Mouse (Mus musculus) left cerebral cortex, adult 2 months (tissue): ENCODE data around the gene Dsn1. TPM values are rescaled to one million over a fixed set of nuclear protein-coding genes. Genes with fewer than 3 reads are reported as not detected.
A peak's percentile ranks its signal among the peaks of the same experiment; 100 is the strongest.

ENCODE experiments used
- DNase-seq, 2 experiments: peaks; one replicate each; pipeline ENCODE4 v3.0.0; 2021 to 2022; ENCODE audit warnings: low spot score in 2 of 2, mixed read lengths in 1 of 2; ENCODE audit errors: extremely low spot score in 1 of 2
- H3K27ac ChIP-seq: fragments of 200-600 bp; 2 replicates; pipeline ENCODE4 v1.8.1; 2022
- H3K4me3 ChIP-seq: fragments of 200-600 bp; 2 replicates; pipeline ENCODE4 v1.8.1; 2022
- CTCF ChIP-seq: fragments of 200-600 bp; IDR thresholded peaks from 2 replicates; pipeline ENCODE4 v1.8.1; 2022; ENCODE audit warnings: antibody characterized with exemption, mild to moderate bottlenecking, moderate library complexity
- intact Hi-C: fragments of 180-260 bp; cut with DNase I; formaldehyde crosslinking; loops from one replicate; pipeline ENCODE4 v1.15.1; 2025
- total RNA-seq, 2 experiments: library from RNA; stranded (reverse); gene quantifications; 2 replicates each; pipeline ENCODE4 v1.2.3; 2021

The Dsn1 gene
- total RNA-seq, 2 experiments from 2014 or later: 5.8 to 6.3 TPM

DNA sequence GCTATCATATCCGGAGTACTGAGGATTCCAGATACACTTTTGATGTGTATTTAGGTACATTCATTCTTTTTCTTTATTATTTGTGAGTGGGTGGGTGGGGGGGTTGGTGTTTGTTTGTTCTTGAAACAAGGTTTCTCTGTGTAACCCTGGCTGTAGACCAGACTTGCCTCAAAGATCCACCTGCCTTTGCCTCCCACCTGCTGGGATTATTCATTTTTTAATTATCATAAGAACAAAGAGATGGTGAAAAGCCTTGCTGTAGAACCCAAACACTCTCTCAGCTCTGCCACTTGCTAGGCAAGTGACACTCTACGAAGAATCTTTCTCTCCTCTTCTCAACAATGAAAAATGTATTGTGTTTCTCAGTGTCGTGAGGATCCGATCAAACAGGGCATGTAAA lies 12.3 kb upstream of the Dsn1 start:
- Histone ChIP-seq H3K4me3 (no peak overlapping the region), H3K27ac (no peak overlapping the region)
- TF ChIP-seq CTCF: no peak
- DNase-seq: no peak
- intact Hi-C loops: no loop called here

DNA sequence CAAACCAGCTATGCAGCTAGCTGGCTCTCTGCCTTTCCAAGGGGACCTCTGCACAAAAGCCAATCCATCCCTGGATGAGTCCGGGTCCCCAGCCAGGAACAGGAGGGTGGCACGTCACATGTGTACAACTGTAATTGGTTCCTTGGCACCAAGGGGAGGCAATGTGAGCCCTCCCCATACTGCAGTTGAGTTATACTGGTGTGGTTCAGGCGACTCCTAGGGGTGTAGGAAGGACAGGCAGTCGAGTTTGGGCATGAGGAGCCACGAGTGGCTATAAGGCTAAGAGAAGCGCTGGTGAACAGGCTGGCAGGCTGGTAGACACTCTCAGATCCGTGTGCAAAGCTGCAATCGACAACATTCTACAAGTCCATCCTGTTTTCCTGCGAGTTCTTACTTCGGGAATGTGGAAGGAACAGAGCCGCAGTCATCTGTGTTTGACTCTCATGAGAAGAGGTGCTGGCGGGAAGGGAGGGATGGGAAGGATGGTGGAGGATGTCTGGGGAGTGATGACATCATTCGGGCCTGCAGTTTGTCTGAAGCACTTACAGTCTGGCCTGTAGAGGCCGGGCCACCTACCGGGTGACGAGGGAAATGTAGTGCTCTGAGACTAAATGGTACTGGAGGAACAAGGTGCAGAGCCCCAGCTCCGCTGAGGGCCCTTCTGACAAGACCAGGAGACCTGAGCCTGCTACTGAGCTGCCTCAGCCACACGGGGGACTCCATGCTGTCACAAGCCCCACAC lies 9.7 kb upstream of the Dsn1 start:
- intact Hi-C loops: no loop called here
- no peak for DNase-seq
- Histone ChIP-seq H3K4me3 (no peak overlapping the region), H3K27ac (no peak overlapping the region)
- TF ChIP-seq CTCF: peak; percentile 5

DNA sequence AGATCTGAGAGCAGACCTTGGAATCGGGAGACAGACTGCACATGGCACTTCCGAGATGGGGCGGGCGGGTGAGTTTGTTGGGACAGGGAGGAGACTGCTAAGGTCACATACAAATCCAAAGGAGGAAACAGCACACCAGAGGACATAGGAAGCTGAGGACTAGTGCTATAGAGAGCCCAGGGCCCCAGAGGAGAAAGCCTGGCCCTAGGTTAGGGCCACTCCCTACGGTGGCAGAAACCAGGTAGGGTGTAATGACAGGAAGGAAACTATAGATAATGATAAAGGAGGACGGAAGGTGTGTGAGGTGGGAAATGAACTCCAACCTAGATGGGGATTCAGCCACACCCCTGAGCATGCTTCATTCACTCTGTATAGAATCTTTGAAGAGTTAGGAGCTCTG lies 5.4 kb upstream of the Dsn1 start:
- intact Hi-C loops: no loop called here
- DNase-seq: no peak
- H3K4me3 ChIP-seq: no peak overlapping the region
- no peak overlapping the region for H3K27ac ChIP-seq
- no peak for TF ChIP-seq CTCF

DNA sequence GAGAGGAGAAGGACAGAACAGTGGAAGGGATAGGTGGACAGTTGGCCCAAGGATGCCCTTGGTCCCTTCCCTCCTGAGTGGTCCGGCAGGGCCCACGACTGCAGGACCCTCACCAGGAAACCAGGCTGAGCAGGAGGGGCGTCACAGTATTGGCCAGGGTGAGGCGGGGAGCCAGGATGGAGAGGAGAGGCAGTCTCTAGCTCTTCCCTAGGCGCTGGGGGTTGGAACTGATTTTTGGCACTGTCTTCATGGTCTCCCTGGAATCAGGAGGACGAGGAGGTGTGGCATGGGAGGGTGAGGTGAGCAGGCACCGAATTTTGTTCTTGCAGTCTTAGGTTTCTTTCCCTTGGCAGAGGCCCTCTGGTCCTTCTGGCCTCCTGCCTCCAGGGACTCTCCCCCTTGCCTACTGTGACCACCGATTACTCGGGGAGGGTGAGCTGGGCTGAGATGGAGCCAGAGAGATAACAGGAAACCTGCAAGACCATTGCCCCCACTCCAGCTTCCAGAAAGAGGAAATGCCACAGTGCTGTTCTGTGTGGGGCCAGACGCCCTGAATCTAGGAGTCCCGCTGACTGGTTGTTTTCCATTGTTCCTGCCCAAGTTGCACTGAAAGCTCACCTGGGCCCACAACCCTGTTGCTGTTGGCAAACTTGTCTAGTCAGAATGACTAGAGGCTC lies 3.8 kb upstream of the Dsn1 start:
- DNase-seq: no peak
- intact Hi-C loops: no loop called here
- TF ChIP-seq CTCF: no peak
- Histone ChIP-seq H3K4me3 (no peak overlapping the region), H3K27ac (no peak overlapping the region)

DNA sequence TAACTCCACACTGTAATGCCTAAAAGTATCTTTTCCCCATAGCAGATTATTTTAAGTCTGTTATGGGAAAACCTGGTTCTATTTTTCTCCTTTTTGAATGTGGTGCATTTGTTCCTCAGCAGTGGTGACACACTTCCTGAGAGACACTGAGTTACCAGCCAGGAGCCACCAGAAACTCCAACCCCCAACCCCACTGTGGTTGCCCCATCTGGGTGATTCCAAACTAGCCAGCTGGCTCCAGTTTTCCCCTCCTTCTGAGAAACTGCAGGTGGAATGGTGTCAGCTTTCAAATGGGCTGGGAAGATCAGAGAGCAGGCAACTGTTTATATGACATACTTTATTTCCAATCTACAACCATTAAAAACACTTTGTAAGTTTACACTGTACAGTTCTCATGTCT lies 3.2 kb upstream of the Dsn1 start:
- TF ChIP-seq CTCF: no peak

DNA sequence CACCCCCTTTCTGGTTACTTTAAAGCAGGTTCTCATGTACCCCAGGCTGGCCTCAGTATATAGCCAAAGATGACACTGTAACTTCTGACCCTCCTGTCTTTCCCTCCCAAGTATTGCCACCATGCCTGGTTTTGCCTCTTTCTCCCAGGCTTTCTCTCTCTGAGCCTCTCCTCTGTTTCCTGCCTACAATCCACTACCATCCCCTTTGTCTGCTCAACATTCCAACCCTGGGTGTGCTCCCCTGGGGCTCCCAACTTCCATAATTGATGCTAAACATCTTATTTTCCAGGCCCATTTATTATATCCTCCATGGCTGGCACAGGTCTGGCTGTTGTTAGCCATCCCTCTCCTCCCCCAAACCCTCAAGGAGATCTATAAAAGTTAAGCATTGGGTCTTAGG lies 1.6 kb upstream of the Dsn1 start:
- H3K27ac ChIP-seq: no peak overlapping the region
- intact Hi-C loops: no loop called here
- no peak for DNase-seq
- no peak overlapping the region for H3K4me3 ChIP-seq
- TF ChIP-seq CTCF: no peak

More for the DNA sequence above, 3.2 kb upstream of the Dsn1 start:
- no peak overlapping the region for H3K27ac ChIP-seq
- intact Hi-C loops: no loop called here
- no peak overlapping the region for H3K4me3 ChIP-seq
- DNase-seq: no peak

DNA sequence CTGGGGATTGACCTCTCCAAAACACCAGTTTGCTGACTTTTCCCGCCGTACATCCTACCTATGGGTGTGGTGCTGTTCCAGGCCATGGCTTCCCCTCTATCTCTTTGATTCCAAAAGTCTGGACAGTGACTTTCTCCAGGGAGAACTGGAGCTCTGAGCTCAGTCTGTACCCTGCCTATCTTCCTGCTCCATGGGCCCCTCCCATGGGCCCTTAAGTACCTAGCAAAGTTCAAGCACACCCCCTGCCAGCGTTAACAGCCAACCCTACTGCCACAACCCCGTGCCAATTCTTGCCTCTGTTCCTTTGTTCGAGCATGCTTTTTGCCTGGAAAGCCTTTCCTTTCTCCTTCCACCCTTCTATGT lies 261 bp upstream of the Dsn1 start:
- intact Hi-C loops: no loop called here
- no peak for DNase-seq
- peak overlapping the region; percentile 60 for H3K4me3 ChIP-seq
- TF ChIP-seq CTCF: no peak
- H3K27ac ChIP-seq: peak overlapping the region; percentile 86

DNA sequence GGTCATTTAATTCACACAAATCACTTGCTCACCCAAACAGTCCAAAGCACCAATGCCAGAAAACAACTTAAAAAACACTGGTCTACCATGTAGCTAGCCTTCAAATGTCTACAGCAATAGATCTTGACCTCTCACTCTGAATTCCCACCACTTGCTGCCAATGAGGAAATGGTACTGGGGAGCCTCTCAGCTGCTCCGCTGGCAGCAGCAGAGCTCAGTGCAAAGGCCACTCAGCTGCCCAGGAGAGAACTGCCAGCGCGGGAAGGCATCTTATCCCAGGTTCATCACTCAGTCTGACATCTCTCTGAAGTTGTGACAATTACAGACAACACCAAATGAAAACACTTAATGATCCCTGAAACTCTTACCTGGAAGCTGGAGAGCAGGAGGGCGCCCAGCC lies 4.6 kb downstream of the Dsn1 start:
- no peak for TF ChIP-seq CTCF
- Histone ChIP-seq H3K4me3 (no peak overlapping the region), H3K27ac (no peak overlapping the region)
- intact Hi-C loops: no loop called here
- DNase-seq: no peak

DNA sequence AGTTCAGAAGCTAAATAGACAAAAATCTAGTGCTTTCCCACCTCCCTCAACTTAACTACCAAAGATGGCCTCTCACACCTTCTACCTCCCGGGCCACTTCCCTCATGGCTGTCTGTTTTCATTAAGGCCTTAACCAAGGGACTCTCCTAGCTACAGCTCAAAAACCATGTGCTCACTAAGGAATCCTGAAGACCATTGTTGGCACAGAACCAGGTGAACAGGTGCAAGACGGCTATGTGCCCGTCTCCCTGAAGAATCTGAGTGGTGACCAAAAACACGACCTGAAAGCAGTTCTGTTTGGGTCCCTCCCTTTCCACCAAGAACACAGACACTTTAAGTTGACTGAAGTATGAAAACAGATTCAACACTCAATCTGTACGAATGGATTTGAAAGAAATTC lies 8.7 kb downstream of the Dsn1 start:
- TF ChIP-seq CTCF: no peak
- intact Hi-C loops: loop anchor here (5.0 kb wide), 1 partner anchor 191 kb away; no protein-coding TSS in a partner anchor

DNA sequence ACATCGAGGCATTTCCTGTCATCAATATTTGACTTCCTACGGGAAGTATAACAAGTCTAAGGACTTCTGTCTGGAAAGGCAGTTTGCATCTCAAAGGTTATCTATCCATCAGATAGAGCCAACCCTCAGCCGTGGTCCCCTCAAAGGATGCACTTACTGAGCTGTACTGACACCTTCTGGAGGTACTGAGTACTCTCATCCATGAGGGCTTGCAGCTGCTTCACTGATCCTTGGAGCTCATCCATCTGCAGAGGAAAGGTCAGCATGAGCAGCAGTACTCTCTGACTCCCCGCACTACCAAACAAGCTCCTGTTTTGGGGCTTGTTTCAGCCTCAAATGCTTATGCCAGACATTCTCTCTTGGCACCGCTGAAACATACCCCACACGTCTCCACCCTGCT lies 10.4 kb downstream of the Dsn1 start:
- intact Hi-C loops: loop anchor here (1.0 to 5.0 kb wide), 3 partner anchors 91 to 189 kb away; no protein-coding TSS in a partner anchor
- no peak overlapping the region for H3K27ac ChIP-seq
- TF ChIP-seq CTCF: peak; percentile 87
- peak; percentile 41 to 54 for DNase-seq
- no peak overlapping the region for H3K4me3 ChIP-seq

More for the DNA sequence above, 8.7 kb downstream of the Dsn1 start:
- H3K27ac ChIP-seq: no peak overlapping the region
- no peak overlapping the region for H3K4me3 ChIP-seq
- no peak for DNase-seq

DNA sequence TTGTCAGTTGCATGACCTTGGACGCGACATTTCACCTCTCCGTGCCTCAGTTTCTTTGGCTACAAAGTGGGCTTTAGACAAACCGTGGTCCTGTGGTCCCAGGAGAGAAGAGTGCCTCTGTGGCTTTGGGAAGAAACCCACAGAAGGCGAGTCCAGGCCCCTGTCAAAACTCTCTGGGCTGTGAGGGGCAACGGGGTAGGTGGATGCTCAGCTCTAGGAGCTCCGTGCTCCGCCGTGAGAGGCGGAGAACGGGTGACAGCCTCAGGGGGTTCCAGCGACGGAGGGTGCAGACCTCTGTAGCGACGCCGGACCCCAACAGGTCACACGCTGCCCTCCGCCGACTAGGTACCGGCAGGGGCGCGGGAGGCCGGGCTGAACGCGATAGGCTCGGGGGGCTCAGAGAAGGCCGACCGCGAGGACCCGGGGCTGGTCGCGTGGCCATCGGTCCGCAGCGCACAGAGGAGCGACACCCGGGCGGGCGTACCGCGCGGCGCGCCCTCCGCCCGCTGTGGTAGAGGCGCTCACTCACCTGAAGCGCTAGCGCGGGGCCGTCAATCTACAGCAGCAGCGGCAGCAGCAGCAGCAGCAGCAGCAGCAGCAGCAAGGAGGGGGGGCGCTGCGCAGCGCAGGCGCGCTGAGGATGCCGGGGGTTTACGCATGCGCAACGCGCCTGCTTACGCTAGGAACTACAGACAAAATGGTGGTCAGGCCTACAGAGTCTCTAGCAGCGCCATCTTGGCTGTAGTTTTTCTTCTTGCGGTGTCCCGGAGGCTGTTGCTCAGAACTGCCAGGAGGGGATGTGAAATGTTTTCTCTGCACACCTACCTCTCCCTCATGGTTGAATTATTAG lies 15.3 kb downstream of the Dsn1 start, which contains the start of gene Ndrg3:
TSS of gene Ndrg3 (minus strand) at position 587 of the 850 bp plus-strand sequence.
- peak; percentile 96 to 98 for DNase-seq
- H3K27ac ChIP-seq: peak within 1 kb of the TSS; percentile 97
- intact Hi-C loops: loop anchor here (1.0 to 2.0 kb wide), 2 partner anchors 51 to 88 kb away; partner anchors contain the start of gene Soga1
- TF ChIP-seq CTCF: peak; percentile 55
- H3K4me3 ChIP-seq: peak within 1 kb of the TSS; percentile 86
